Mouse (Mus musculus): ENCODE measurements at regions not wholly inside any gene's neighbourhood (a gene's known extent, or its start where the extent isn't known, plus 50 kb on each side); places are given as distances from the start of the nearest gene placed in this dataset.

- TF ChIP-seq GATA1 (IDR thresholded peaks at IDR 0.05; ENCODE audit: low read length) = no peak
- TF ChIP-seq TAL1 (IDR thresholded peaks at IDR 0.05; ENCODE audit: low read length) = no peak
Measured at GRCm38 (mm10) chr10:42079775-42080174, 61.5 kb upstream of the Armc2 start.

Measured in erythroblast, embryonic 14.5 days (primary cell).